Mouse (Mus musculus) kidney, embryonic 16.5 days (tissue): ENCODE data around the gene Gpatch4. TPM values are rescaled to one million over a fixed set of nuclear protein-coding genes. Genes with fewer than 3 reads are reported as not detected.
A peak's percentile ranks its signal among the peaks of the same experiment; 100 is the strongest.

ENCODE experiments used
- ATAC-seq: fragments of 200-750 bp; cut with Nextera tagmentation; 2 replicates; pipeline ENCODE4 v1.8.0; 2017; ENCODE audit warnings: moderate TSS enrichment; ENCODE audit not compliant: low FRiP score, low TSS enrichment
- H3K27ac ChIP-seq: fragments of 300-500 bp; sonication (generic); 2 replicates; pipeline ENCODE4 v1.5.1; 2014; ENCODE audit warnings: low read length
- H3K27me3 ChIP-seq: fragments of 300-500 bp; sonication (generic); 2 replicates; pipeline ENCODE4 v1.6.1; 2014; ENCODE audit warnings: low read length, control low read depth, mixed read lengths; ENCODE audit not compliant: insufficient read depth
- H3K36me3 ChIP-seq: fragments of 300-500 bp; sonication (generic); 2 replicates; pipeline ENCODE4 v1.6.1; 2014; ENCODE audit warnings: low read length, control low read depth, mixed read lengths; ENCODE audit not compliant: insufficient read depth
- H3K4me1 ChIP-seq: fragments of 300-500 bp; sonication (generic); 2 replicates; pipeline ENCODE4 v1.6.1; 2014; ENCODE audit warnings: low read length, control low read depth, mixed read lengths; ENCODE audit not compliant: insufficient read depth
- H3K4me2 ChIP-seq: fragments of 300-500 bp; sonication (generic); replicated peaks from 2 replicates; pipeline ENCODE4 v1.6.1; 2014; ENCODE audit warnings: low read depth, low read length
- H3K4me3 ChIP-seq: fragments of 300-500 bp; sonication (generic); 2 replicates; pipeline ENCODE4 v1.5.1; 2014; ENCODE audit warnings: mild to moderate bottlenecking, low read length
- H3K9ac ChIP-seq: fragments of 300-500 bp; sonication (generic); replicated peaks from 2 replicates; pipeline ENCODE4 v1.6.1; 2014; ENCODE audit warnings: low read length
- H3K9me3 ChIP-seq: fragments of 300-500 bp; sonication (generic); 2 replicates; pipeline ENCODE4 v1.6.1; 2016; ENCODE audit warnings: low read length, control low read depth
- WGBS: fragments of 180-500 bp; shearing (Covaris S2); extraction: QIAGEN DNeasy Blood & Tissue Kit; methylation state at CpG from one replicate; pipeline ENCODE4 v1.1.7; 2014; 5-methylcytosine and 5-hydroxymethylcytosine counted together
- polyA plus RNA-seq: library from polyadenylated mRNA; unstranded; fragments of >200 nt; fragmentation: Nextera tagmentation; extraction: Ambion mirVana; gene quantifications from 2 replicates; pipeline ENCODE4 v1.2.1, GENCODE M21; 2015

Gene Gpatch4
- polyA plus RNA-seq, 1 experiment from 2014 or later, result 35.2 TPM

- no peak overlapping the region for H3K9ac ChIP-seq
- no peaks in the 10 kb centered on the region for H3K27me3 ChIP-seq
- H3K36me3 ChIP-seq, result peaks cover 68% of the 10 kb centered on the region
- H3K4me3 ChIP-seq, result no peak overlapping the region
- H3K9me3 ChIP-seq, result no peaks in the 10 kb centered on the region
- H3K27ac ChIP-seq, result no peak overlapping the region
- 90% methylated on average over 7 of the region's 7 CpGs for WGBS
- ATAC-seq, result no peak
- no peaks in the 10 kb centered on the region for H3K4me1 ChIP-seq
- H3K4me2 ChIP-seq, result no peak overlapping the region
These were observed 47.2 kb downstream of the Gpatch4 start for GRCm38 (mm10) chr3:88090106-88090505.

GRCm38 (mm10) chr3:88090616-88091015 lies 47.7 kb downstream of the Gpatch4 start:
- ATAC-seq, result no peak
- H3K9me3 ChIP-seq, result no peaks in the 10 kb centered on the region
- H3K4me1 ChIP-seq, result no peaks in the 10 kb centered on the region
- no peak overlapping the region for H3K9ac ChIP-seq
- no peak overlapping the region for H3K4me3 ChIP-seq
- peaks cover 71% of the 10 kb centered on the region for H3K36me3 ChIP-seq
- 94% methylated on average over 6 of the region's 6 CpGs for WGBS
- no peaks in the 10 kb centered on the region for H3K27me3 ChIP-seq
- no peak overlapping the region for H3K27ac ChIP-seq
- H3K4me2 ChIP-seq, result no peak overlapping the region

- no peak overlapping the region for H3K4me3 ChIP-seq
- H3K36me3 ChIP-seq, result peaks cover 77% of the 10 kb centered on the region
- H3K4me1 ChIP-seq, result no peaks in the 10 kb centered on the region
- no peak overlapping the region for H3K27ac ChIP-seq
- H3K9me3 ChIP-seq, result no peaks in the 10 kb centered on the region
- 92% methylated on average over 5 of the region's 5 CpGs for WGBS
- H3K4me2 ChIP-seq, result no peak overlapping the region
- H3K27me3 ChIP-seq, result no peaks in the 10 kb centered on the region
- no peak overlapping the region for H3K9ac ChIP-seq
- ATAC-seq, result no peak
These were observed 51.2 kb downstream of the Gpatch4 start for GRCm38 (mm10) chr3:88094126-88094525.

GRCm38 (mm10) chr3:88097666-88098065 lies 54.8 kb downstream of the Gpatch4 start:
- Histone ChIP-seq H3K9ac (no peak overlapping the region), H3K27me3 (no peaks in the 10 kb centered on the region), H3K4me3 (no peak overlapping the region), H3K4me1 (no peaks in the 10 kb centered on the region), H3K4me2 (no peak overlapping the region), H3K9me3 (no peaks in the 10 kb centered on the region), H3K36me3 (peaks cover 68% of the 10 kb centered on the region), H3K27ac (no peak overlapping the region)
- WGBS, result 89% methylated on average over 6 of the region's 6 CpGs
- no peak for ATAC-seq

GRCm38 (mm10) chr3:88100251-88100650 lies 57.3 kb downstream of the Gpatch4 start:
- Histone ChIP-seq H3K27me3 (no peaks in the 10 kb centered on the region), H3K4me3 (no peak overlapping the region), H3K4me1 (no peaks in the 10 kb centered on the region), H3K9me3 (no peaks in the 10 kb centered on the region), H3K27ac (no peak overlapping the region), H3K4me2 (no peak overlapping the region), H3K36me3 (peaks cover 59% of the 10 kb centered on the region), H3K9ac (no peak overlapping the region)
- 74% methylated on average over 3 of the region's 3 CpGs for WGBS
- no peak for ATAC-seq

GRCm38 (mm10) chr3:88101736-88102135 lies 58.8 kb downstream of the Gpatch4 start:
- H3K4me3 ChIP-seq, result no peak overlapping the region
- H3K4me2 ChIP-seq, result no peak overlapping the region
- WGBS, result 93% methylated on average over 7 of the region's 7 CpGs
- H3K4me1 ChIP-seq, result no peaks in the 10 kb centered on the region
- peaks cover 60% of the 10 kb centered on the region for H3K36me3 ChIP-seq
- H3K9ac ChIP-seq, result no peak overlapping the region
- H3K27me3 ChIP-seq, result no peaks in the 10 kb centered on the region
- H3K9me3 ChIP-seq, result no peaks in the 10 kb centered on the region
- H3K27ac ChIP-seq, result no peak overlapping the region
- no peak for ATAC-seq

GRCm38 (mm10) chr3:88102196-88102595 lies 59.3 kb downstream of the Gpatch4 start:
- H3K27me3 ChIP-seq, result no peaks in the 10 kb centered on the region
- H3K36me3 ChIP-seq, result peaks cover 57% of the 10 kb centered on the region
- no peak overlapping the region for H3K4me3 ChIP-seq
- no peak overlapping the region for H3K9ac ChIP-seq
- no peak for ATAC-seq
- H3K27ac ChIP-seq, result peak overlapping the region; percentile 58
- H3K9me3 ChIP-seq, result no peaks in the 10 kb centered on the region
- H3K4me1 ChIP-seq, result no peaks in the 10 kb centered on the region
- WGBS, result 79% methylated on average over 6 of the region's 6 CpGs
- H3K4me2 ChIP-seq, result no peak overlapping the region

- Histone ChIP-seq H3K9ac (no peak overlapping the region), H3K9me3 (no peaks in the 10 kb centered on the region), H3K4me2 (no peak overlapping the region), H3K36me3 (peaks cover 59% of the 10 kb centered on the region), H3K27me3 (no peaks in the 10 kb centered on the region), H3K4me1 (no peaks in the 10 kb centered on the region), H3K27ac (peak overlapping the region; percentile 58), H3K4me3 (no peak overlapping the region)
- WGBS, result 62% methylated on average over 6 of the region's 6 CpGs
- no peak for ATAC-seq
These were observed 59.7 kb downstream of the Gpatch4 start for GRCm38 (mm10) chr3:88102611-88103010.

Other genes starting within 250 kb of the Gpatch4 start
- 6.1 and 6.4 TPM in 2 replicates for gene Ntrk1, start 247.9 kb upstream of the Gpatch4 start, polyA plus RNA-seq
- gene Insrr, start 246.2 kb upstream of the Gpatch4 start, polyA plus RNA-seq, result 2.7 and 2.8 TPM in 2 replicates
- gene Pear1, start 218.8 kb upstream of the Gpatch4 start, polyA plus RNA-seq, result 60.2 and 62.9 TPM in 2 replicates
- 0.09 TPM in 1 of 2 replicates, not detected in the other for gene Sh2d2a, start 196.4 kb upstream of the Gpatch4 start, polyA plus RNA-seq
- 13.3 and 13.8 TPM in 2 replicates for gene Prcc, start 157.5 kb upstream of the Gpatch4 start, polyA plus RNA-seq
- gene Hdgf, start 136.8 kb upstream of the Gpatch4 start, polyA plus RNA-seq, result 83.2 and 115 TPM in 2 replicates
- gene Mrpl24, start 123.6 kb upstream of the Gpatch4 start, polyA plus RNA-seq, result 76.1 and 80.1 TPM in 2 replicates
- gene Isg20l2, start 112.8 kb upstream of the Gpatch4 start, polyA plus RNA-seq, result 60.2 and 68.7 TPM in 2 replicates
- gene Rrnad1, start 112.4 kb upstream of the Gpatch4 start, polyA plus RNA-seq, result 19.9 and 22.7 TPM in 2 replicates
- 62.0 and 67.8 TPM in 2 replicates for gene Crabp2, start 94.4 kb upstream of the Gpatch4 start, polyA plus RNA-seq
- 25.7 and 26.6 TPM in 2 replicates for gene Nes, start 72.0 kb upstream of the Gpatch4 start, polyA plus RNA-seq
- 0.10 TPM in 1 of 2 replicates, not detected in the other for gene Bcan, start 42.9 kb upstream of the Gpatch4 start, polyA plus RNA-seq
- 0.13 and 0.16 TPM in 2 replicates for gene Hapln2, start 15.5 kb upstream of the Gpatch4 start, polyA plus RNA-seq
- gene Naxe, start 15.4 kb downstream of the Gpatch4 start, polyA plus RNA-seq, result 181 and 190 TPM in 2 replicates
- not detected in 2 replicates for gene Ttc24, start 35.2 kb downstream of the Gpatch4 start, polyA plus RNA-seq
- gene Iqgap3, start 38.9 kb downstream of the Gpatch4 start, polyA plus RNA-seq, result 20.9 and 23.6 TPM in 2 replicates
- gene Mef2d, start 99.3 kb downstream of the Gpatch4 start, polyA plus RNA-seq, result 16.9 and 20.2 TPM in 2 replicates
- gene Rhbg, start 211.6 kb downstream of the Gpatch4 start, polyA plus RNA-seq, result 11.5 and 13.5 TPM in 2 replicates
- gene Gm38392, start 244.1 kb downstream of the Gpatch4 start, polyA plus RNA-seq, result 0.15 and 2.2 TPM in 2 replicates